Mouse (Mus musculus) left cerebral cortex, adult 8-10 months (tissue): ENCODE measurements around the gene Sdsl. TPM values are rescaled to one million over a fixed set of nuclear protein-coding genes. Genes with fewer than 3 reads are reported as not detected.
"Not testable (repeated sequence)": the region's sequence is repeated elsewhere in the genome, so short reads cannot be mapped to it uniquely, and the experiment has no call there.

ENCODE experiments used
- DNase-seq, 2 experiments: peaks; one replicate each; pipeline ENCODE4 v3.0.0; 2022; ENCODE audit warnings: low spot score in 2 of 2
- total RNA-seq, 4 experiments: library from RNA; stranded (reverse); gene quantifications; 2 replicates each; pipeline ENCODE4 v1.2.4; 2022

The Sdsl gene
- 1 to 10 TPM; 4.2 to 7.8 (median 6.2) TPM for total RNA-seq

DNA sequence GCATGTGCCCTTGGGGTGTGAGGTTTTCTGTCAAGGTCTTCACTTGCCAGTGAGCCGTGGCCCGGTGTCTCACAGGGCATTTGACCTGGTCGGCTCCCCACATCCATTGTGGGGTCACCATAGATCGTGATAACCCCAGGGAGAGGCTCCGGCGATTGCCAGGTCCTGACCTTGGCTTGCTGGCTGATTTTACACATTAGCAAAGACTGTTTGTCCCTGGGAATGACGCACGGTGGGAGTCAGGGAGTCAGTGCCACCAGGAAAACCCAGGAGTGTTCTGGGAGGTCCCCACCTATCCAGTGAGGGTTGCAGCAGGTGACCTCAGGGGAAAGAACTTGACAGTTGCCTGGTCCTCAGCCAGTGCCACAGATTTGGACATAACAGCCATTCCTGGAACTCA is at the start of gene Sdsl:
Sdsl (minus strand) TSS at position 41 of the 400 bp plus-strand sequence.
- DNase-seq: no peak

DNA sequence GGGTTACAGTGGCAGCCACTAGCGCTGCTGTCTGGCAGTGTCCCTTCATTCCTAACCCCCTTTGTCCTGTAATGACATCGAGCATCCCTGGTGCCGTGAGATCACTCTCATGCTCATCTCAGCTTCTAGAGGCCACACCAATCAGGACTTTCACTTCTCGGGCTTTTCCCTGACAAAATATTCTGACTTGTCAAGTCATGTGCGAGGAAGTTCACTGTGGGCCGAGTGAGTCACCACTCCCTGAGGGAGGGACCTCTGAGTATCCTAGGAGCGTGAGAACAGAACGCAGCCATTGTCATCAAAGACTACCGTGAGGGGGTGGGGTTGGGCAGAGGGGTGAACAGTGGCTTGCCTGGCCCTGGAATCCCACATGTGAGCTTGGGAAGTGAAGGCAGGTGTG is 44.9 kb upstream of the Sdsl start:
- no peak for DNase-seq

DNA sequence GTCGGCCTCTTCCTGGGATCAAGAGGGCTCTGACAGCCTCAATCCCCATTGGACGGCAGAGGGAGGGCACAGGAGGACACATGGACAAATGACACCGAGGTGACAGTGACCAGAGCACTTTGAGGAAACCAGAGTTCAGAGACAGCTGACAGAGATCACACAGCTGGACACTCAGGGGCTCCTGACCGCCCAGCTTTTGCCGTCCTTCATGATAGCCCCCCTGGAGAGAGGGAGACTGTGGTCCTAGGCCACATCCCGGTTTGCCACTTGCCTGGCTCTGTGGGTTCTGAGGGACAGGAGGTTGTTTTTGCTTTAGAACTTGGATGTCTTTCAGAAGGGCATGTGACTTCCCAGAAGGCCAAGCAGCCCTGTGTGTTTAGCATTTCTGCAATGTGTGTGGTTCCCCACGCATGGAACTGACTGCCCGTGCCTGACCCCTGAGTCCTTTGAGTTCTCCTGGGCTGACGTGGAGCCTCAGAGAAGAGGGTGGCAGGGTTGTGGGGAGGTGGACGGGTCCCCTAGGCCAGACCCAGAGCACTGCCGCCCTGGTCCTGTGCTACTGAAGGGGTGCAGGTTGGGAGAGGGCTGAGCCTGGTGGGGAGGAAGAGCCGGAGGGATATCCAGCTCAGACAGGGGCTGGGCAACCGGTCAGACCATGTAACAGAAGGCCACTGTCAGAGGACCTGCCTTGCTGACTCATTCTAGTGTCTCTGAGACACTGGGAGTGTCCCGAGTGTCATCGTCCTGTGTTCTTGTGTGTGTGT is 43.8 kb upstream of the Sdsl start:
- DNase-seq: no peak

GRCm38 (mm10) chr5:120515451-120515850 is 42.8 kb upstream of the Sdsl start:
- no peak for DNase-seq

- DNase-seq: no peak
Observed at GRCm38 (mm10) chr5:120514754-120515153, 42.1 kb upstream of the Sdsl start.

DNA sequence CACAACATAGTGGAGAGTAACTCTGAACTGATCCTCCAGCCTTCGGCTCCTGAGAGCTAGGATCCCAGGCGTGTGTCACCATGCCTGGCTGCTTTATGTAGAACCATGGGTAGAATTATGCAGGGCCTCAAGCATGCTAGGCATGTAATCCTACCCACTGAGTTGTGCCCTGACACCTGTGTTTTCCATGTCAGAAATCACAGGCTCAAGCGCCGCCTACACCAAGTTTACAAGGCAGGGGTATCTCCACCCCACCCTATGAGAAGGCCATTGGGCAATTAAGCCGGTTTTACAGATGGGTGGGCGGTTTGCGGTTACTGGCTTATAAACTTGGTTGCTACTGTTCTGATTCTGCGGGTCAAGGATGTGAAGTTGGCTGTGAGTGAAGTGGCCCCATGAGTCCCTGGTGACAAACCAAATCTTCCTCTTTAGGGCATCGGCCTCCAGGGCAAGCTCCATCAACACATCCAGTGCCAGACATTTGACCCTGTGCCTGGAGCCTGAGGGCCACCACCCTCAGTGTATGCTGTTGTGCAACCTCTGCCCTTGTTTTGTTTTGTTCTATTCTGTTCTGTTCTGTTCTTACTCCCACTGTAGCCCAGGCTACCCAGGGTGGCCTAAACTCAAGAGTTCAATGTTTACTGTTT is 41.5 kb upstream of the Sdsl start:
- DNase-seq: no peak

GRCm38 (mm10) chr5:120512911-120513555 is 40.4 kb upstream of the Sdsl start:
- no peak for DNase-seq

- no peak for DNase-seq
Observed at GRCm38 (mm10) chr5:120511643-120512220, 39.1 kb upstream of the Sdsl start.

GRCm38 (mm10) chr5:120510982-120511642 is 38.5 kb upstream of the Sdsl start, which contains the start of gene Slc8b1:
TSS of gene Slc8b1 (plus strand) at chr5:120511168.
- peak; percentile 66 to 82 for DNase-seq

DNA sequence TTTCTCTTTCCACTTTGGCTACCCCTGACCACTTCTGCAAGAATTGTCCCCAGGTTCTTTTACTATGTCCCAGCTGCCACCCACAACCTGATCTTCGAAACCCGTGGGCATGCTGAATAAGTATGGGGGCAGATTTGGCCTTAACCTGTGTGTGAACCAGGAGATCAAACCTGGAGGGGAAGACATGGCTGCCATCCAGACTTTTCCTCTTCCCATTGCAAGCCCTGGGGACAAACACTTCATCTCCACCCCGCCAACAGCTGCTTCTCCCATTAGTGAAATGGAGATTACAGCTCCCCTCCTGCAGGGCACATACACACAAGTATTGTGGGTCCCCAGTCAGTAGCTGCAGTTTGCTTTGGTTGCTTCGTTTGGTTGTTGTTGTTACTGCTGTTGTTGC is 34.7 kb upstream of the Sdsl start:
- DNase-seq: no peak

DNA sequence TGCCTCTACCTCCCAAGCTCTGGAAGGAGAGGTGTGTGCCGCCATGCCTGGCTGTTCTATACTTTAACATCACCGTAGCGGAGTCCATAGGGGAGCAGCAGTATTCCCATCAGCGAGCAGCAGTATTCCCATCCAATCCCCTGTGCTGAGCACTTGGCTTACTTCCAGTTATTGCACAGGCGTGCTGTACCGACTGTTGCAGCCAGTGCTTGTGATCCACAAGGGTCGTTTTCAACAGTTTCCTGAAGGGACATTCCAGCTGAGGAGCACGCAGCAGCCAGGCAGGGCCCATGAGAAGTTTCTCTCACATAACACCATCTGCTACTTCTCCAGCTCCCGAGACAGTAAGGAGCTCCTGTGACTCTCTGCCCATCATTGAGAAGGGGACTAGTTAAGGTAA is 33.9 kb upstream of the Sdsl start:
- no peak for DNase-seq

DNA sequence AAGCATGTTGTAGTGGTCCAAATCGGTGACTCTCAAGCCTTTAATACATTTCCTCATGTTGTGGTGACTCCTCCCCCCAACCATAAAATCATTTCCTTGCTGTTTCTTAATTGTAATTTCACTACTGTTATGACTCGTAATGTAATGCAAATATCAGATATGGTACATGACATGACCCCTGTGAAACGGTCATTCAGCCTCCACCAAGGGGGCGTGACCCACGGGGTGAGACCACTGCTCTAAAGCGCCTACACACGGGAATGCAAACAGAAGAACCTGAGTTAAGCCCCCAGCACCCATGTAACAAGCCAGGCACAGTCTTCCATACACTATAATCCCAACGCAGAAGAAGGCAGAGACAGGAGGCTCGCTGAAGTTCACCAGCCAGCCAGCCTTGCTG is 33.2 kb upstream of the Sdsl start:
- DNase-seq: no peak

DNA sequence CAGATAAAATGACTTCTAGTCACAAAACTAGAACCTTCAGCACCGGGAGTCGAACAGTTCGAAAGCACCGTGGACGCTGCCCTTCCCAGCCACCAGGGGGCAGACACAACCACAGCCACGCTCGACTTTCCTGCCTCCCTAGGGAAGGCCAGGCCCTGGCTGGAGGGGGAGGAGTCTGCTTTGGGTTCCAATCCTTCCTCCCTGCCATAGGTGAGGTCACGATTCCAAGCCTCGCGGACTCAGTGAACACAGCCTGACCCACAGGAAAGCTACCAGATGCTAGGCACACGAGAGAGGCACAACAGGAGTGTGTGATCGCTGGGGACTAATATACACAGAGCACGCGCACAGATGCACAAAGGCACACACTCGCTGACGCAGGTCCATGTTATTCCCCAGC is 32.8 kb upstream of the Sdsl start:
- DNase-seq: peak in 1 of 2 experiments; percentile 56

- DNase-seq: peak; percentile 37 to 52
Observed at GRCm38 (mm10) chr5:120503144-120503795, 30.7 kb upstream of the Sdsl start, which contains the start of gene Plbd2. TSS of gene Plbd2 (minus strand) at chr5:120503625.

DNA sequence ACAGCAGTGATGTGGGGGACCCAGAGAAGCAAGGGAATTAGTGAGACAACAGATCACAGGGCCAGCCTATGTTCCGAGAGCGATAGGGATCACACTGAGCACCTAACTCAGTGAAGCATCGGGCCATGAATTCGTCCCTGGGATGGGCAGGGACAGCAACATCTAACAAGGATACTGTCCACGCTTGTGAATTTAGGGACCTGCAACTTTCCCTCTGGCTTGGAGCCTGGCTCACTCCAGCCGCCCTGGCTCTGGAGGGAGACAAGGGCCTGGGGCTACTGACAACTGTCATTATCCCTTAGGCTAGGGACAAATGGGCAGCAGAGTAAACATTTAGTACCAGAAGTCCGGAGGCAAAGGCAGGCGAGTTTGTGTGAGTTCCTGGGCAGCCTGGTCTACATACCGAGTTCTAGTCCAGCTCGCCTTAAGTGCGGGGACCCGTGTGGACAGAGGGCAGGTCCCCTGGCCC is 30.1 kb upstream of the Sdsl start:
- no peak for DNase-seq

GRCm38 (mm10) chr5:120502147-120502621 is 29.6 kb upstream of the Sdsl start:
- DNase-seq: no peak

DNA sequence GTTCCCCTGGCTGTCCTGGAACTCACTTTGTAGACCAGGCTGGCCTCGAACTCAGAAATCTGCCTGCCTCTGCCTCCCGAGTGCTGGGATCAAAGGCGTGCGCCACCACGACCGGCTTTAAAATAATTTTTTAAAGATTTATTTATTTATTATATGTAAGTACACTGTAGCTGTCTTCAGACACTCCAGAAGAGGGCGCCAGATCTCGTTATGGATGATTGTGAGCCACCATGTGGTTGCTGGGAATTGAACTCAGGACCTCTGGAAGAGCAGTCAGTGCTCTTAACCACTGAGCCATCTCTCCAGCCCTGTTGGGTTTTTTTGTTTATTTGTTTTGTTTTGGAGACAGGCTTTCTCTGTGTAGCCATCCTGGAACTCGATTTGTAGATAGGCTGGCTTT is 28.0 kb upstream of the Sdsl start:
- not testable (repeated sequence) for DNase-seq

DNA sequence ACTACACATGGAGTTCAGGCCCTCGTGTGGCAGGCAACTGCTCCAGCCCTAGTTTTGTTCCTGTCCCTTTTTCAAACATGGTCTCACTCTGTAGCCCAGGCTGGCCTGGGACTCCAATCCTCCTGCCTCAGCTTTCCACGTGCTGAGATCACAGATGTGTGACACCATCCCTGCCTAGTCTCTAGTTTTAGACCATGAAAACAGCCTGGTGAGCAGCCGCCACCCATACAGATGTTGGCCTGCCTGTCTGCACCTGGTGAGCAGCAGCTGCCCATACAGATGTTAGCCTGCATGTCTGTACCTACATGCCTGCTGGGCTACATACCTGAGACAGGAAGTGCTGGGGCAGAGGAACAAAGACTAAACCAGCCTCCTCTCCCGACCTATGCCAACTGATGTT is 26.6 kb upstream of the Sdsl start:
- no peak for DNase-seq

GRCm38 (mm10) chr5:120497071-120497470 is 24.5 kb upstream of the Sdsl start:
- DNase-seq: no peak

- no peak for DNase-seq
Observed at GRCm38 (mm10) chr5:120495703-120496226, 23.2 kb upstream of the Sdsl start.
